Mouse (Mus musculus): ENCODE results near the gene Ano7. TPM values are rescaled to one million over a fixed set of nuclear protein-coding genes. Genes with fewer than 3 reads are reported as not detected.

Gene Ano7
- total RNA-seq (2021), result under 1 TPM in 1 of 2 experiments, not detected in 1; 0.16 TPM
- long read RNA-seq, experiment 1, result 0 reads
- long read RNA-seq, experiment 2, result 0 reads

DNA sequence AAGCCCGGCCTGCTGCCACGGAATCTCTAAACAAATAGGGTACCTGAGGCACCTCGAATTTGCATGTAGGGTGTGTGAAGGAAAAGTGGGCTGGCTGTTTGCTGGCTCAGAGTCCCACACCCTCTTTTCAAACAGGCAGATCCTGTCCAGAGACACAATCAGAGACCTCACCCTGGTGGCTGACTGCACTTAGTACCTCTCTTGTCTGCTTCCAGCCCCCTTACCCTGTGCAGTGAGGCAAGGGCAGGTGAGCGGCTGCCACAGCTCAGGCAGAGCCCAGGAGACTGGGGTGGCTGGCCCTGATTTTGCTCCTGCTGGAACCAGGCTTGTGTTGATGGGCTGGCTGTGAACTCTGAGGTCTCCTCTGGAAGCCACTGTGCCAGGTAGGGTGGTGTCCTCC is at the start of gene Ano7:
Ano7 (plus strand) TSS at position 266 of the 400 bp plus-strand sequence.
- no peak for DNase-seq (ENCODE audit: extremely low spot score in 1 of 2, low spot score in 2 of 2)
- Histone ChIP-seq H3K27ac (no peak within 1 kb of the TSS), H3K4me3 (no peak within 1 kb of the TSS)
- intact Hi-C loops (cut with DNase I), result no loop called here
- no peak for TF ChIP-seq CTCF (IDR thresholded peaks at IDR 0.05)

DNA sequence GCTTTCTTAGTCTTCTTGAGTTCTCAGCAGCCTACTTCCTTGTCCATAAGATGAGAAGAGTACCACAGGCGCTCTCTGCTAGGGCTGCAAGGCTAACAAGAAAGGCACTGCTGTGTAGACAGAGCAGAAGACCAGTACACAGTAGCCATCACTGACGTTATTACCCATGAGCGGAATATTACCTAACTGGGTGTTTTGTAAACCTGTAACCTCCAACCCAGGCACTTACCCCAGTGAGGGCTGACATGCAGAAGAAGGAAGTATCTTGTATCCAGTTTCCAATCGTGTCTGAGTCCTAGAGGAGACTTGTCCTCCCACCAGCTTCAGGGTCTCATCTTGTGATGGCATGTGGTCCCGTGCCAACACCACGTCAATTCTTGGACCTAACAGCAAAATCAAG is 49.8 kb upstream of the Ano7 start:
- DNase-seq (ENCODE audit: extremely low spot score in 1 of 2, low spot score in 2 of 2), result no peak
- Histone ChIP-seq H3K4me3 (no peak overlapping the region), H3K27ac (no peak overlapping the region)
- TF ChIP-seq CTCF (IDR thresholded peaks at IDR 0.05), result no peak
- intact Hi-C loops (cut with DNase I), result no loop called here

DNA sequence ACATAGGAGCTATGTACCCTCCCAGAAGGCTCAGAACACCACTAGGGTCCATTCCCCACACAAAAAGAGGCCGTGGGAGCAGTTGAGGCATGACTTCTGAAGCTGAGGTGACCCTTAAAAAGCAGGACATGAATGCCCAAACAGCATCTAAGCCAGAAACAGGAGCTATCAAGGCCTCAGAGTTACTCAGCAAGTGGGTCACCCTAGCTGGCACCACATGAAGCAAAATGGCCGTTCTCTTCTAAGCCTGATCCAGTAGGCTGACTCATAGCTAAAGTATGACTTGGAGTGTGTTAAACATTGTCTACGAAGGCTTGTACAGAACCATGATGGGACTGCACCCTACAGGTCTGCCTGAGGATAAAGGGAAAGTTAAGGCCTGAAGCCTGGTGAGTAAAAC is 47.3 kb upstream of the Ano7 start:
- intact Hi-C loops (cut with DNase I), result no loop called here
- TF ChIP-seq CTCF (IDR thresholded peaks at IDR 0.05), result no peak
- DNase-seq (ENCODE audit: extremely low spot score in 1 of 2, low spot score in 2 of 2), result no peak
- no peak overlapping the region for H3K27ac ChIP-seq
- no peak overlapping the region for H3K4me3 ChIP-seq

DNA sequence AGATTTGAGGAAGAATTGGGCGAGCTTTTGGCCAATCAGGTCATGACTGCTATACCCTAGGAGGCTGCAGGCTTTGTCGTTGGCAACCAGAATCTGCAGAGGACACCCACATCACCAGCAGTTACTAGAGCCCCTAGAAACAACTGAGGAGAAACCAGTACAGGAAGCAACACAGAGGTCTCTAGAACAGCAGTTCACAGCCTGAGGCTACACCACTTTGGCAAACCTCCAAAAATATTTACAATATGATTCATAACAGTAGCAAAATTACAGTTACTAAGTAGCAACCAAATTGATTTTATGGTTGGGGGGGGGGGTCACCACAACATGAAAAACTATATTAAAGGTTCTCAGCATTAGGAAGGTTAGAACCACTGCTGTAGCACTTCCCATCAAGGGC is 39.1 kb upstream of the Ano7 start:
- DNase-seq (ENCODE audit: extremely low spot score in 1 of 2, low spot score in 2 of 2), result no peak
- Histone ChIP-seq H3K27ac (no peak overlapping the region), H3K4me3 (no peak overlapping the region)
- intact Hi-C loops (cut with DNase I), result no loop called here
- TF ChIP-seq CTCF (IDR thresholded peaks at IDR 0.05), result no peak

DNA sequence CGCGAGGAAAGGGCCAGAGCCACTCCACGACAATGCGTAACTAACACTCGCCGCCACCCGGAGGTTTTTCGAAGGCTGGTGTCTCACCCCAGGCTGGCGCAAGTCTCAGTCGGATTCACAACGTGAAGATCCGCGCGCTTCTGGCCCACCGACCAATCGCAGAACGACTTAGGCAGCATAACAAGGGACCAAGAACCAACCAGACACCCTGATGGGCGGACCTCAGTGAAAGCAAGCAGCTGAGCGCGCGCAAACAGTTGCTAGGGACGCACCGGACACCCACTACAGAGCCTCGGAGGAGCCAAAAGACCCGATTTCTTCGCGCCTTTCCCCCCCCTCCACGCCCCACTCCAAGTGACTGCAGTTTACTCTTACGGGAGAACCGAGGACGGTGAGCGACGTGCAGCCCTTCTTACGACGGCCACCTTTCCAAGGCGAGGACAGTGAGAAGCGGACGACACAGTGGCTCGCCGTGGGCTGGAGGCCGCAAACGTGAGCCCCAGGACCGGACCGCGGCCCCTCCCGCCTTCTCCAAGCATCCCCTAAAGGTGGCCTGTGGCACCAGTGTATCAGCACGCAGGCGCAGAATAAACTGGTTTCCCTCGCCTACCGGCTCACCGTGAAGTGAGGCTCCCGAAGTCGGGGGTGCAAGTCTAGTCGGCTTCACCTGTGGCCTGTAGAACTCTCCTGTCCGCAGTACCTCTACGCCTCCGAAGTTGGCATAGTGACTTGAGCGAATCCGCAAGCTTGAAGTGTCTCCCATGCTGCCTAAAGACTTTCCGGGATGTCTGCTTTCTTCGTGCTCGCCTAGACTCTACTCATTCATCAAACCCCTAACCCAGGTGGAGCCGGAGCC is 30.9 kb upstream of the Ano7 start, which contains the start of the genes Ppp1r7 and Pask:
Ppp1r7 (plus strand) TSS at position 207 of the 856 bp plus-strand sequence.
Pask (minus strand) TSS at position 835 of the 856 bp plus-strand sequence.
- no peak for TF ChIP-seq CTCF (IDR thresholded peaks at IDR 0.05)
- Histone ChIP-seq H3K27ac (peak within 1 kb of the TSS; percentile 88), H3K4me3 (peak within 1 kb of the TSS; percentile 75)
- intact Hi-C loops (cut with DNase I), result loop anchor here (2.0 to 10.0 kb wide), 2 partner anchors 136 to 172 kb away; partner anchors contain the start of genes Farp2 and Hdlbp
- DNase-seq (ENCODE audit: extremely low spot score in 1 of 2, low spot score in 2 of 2), result peak; percentile 92 to 93

DNA sequence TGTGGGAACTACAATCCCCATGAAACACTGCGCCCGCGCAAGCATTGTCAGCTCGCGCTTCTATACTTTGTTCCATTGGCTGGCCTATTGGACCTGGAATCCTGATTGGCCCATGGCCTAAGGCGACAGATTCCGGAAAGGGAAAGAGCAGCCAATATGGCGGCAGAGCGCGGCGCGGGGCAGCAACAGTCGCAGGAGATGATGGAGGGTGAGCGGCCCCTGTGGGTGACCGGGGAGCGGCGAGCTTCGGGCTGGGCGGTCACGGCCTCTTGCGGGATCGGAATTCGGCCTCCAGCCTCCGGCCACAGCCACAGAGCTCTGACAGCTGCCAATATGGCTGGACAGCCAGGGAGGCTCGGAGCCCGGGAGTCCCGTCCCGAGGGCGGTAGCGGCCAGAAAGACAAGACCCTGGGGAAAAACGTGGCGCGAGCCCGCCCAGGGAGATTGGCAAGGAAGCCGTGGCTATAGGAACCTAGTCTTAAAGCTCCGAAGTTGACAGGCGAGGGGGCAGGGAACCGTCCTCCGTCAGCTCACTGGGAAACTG is 30.2 kb upstream of the Ano7 start:
- intact Hi-C loops (cut with DNase I), result loop anchor here (2.0 to 10.0 kb wide), 2 partner anchors 135 to 171 kb away; partner anchors contain the start of genes Farp2 and Hdlbp
- H3K27ac ChIP-seq, result peak overlapping the region; percentile 88
- H3K4me3 ChIP-seq, result peak overlapping the region; percentile 75
- peak; percentile 29 for TF ChIP-seq CTCF (IDR thresholded peaks at IDR 0.05)
- peak; percentile 90 to 92 for DNase-seq (ENCODE audit: extremely low spot score in 1 of 2, low spot score in 2 of 2)

DNA sequence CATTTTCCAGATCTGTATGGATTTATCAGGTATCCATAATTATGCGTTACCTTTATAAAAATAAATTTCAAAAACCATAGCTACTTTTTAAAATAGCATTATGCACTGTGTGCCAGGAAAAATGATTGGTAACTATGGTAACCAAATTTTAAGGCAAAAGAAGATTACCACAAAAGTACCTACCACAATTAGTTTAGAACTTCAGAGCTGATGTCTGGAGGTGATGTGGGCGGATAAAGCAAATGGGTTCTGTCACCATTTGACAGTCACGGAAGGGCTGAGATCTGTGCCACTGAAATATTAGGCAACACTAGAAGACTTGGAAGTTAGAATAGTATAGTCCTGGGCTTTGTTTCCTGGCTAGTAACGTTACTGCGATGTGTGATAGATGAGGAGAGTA is 26.6 kb upstream of the Ano7 start:
- no peak overlapping the region for H3K4me3 ChIP-seq
- TF ChIP-seq CTCF (IDR thresholded peaks at IDR 0.05), result no peak
- intact Hi-C loops (cut with DNase I), result loop anchor here (10.0 kb wide), 1 partner anchor 168 kb away; the partner anchor contains the start of gene Farp2
- DNase-seq (ENCODE audit: extremely low spot score in 1 of 2, low spot score in 2 of 2), result no peak
- no peak overlapping the region for H3K27ac ChIP-seq

DNA sequence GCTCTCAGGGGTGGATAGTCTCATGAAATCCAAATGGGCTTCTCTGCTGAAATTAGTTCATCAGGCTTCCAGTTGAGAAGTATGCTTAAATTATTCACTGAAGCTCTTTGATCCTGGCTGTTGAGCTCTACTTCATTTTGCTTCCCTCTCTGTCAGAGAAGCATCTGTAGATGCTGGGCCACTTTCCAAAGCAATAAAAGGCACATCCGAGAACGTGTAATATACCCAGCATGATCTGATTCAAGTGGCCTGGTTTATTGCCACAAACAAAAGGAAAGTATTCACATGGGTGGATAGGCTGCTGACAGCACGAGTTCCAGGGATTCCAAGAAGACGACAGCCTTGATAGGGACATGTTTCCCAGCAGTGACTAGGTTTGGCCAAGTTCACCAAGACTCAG is 24.0 kb upstream of the Ano7 start:
- DNase-seq (ENCODE audit: extremely low spot score in 1 of 2, low spot score in 2 of 2), result no peak
- TF ChIP-seq CTCF (IDR thresholded peaks at IDR 0.05), result no peak
- Histone ChIP-seq H3K4me3 (no peak overlapping the region), H3K27ac (no peak overlapping the region; the same call in 1 of the 2 replicates)
- intact Hi-C loops (cut with DNase I), result loop anchor here (10.0 kb wide), 1 partner anchor 165 kb away; the partner anchor contains the start of gene Farp2

DNA sequence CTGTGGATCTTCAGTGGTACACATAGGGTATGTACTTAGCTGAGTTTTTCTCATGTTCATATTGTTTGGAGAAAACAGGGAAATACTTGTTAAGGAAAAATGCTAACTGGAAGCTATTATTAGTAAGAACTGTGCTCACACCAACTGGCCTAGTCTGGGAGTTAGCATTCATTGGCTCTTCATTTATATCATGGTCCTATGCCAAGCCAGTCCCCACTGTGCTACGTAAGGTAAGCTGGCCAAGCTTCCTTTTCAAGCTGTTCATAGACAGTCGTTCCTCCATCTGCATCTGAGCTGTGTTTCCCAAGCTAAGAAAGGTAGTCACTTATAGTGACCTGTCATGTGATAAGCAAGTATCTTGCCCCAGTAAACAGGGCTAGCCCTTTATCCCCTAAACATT is 21.0 kb upstream of the Ano7 start:
- intact Hi-C loops (cut with DNase I), result no loop called here

DNA sequence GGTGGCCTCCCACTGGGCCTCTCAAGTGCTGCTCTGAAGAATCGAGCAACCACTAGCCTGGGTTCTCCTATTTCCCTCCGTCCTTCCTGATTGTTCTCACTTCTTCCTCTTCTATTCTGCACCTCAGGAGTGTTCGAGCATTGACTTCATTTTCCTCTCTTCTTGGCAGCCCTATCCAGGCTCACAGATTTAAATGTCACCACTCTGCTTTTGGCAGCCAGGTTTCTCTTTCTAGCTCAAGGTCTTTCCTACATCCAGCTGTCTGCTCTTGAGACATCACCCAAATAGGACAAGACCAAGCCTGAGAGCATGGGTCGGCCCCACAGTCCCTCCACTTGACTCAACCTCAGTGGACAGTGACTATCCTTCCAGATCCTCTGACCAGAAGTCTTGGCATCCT is 11.1 kb upstream of the Ano7 start:
- intact Hi-C loops (cut with DNase I), result no loop called here
- DNase-seq (ENCODE audit: extremely low spot score in 1 of 2, low spot score in 2 of 2), result no peak
- H3K4me3 ChIP-seq, result no peak overlapping the region
- H3K27ac ChIP-seq, result no peak overlapping the region
- no peak for TF ChIP-seq CTCF (IDR thresholded peaks at IDR 0.05)

More for the DNA sequence above, 21.0 kb upstream of the Ano7 start:
- H3K4me3 ChIP-seq, result no peak overlapping the region
- no peak for DNase-seq (ENCODE audit: extremely low spot score in 1 of 2, low spot score in 2 of 2)
- no peak overlapping the region for H3K27ac ChIP-seq
- TF ChIP-seq CTCF (IDR thresholded peaks at IDR 0.05), result no peak

DNA sequence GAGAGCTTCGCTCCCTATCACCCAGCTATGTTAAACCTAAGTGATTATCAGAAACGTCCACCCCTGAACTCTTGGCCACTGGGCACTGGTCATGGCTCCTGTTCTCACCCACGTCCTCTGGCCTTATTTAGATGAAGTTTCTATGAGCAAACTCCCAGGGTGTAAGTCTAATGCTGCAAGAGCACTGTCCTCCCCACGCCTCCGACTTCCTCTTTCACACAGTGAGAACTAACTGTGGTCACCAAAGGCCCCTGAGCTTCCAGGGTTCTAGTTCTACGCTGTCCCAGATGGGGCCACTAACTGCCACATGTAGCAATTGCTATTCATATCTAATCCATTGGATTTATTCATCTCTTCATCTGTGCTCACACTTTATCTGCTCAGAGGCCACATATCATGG is 8.1 kb upstream of the Ano7 start:
- H3K4me3 ChIP-seq, result no peak overlapping the region
- intact Hi-C loops (cut with DNase I), result no loop called here
- no peak for DNase-seq (ENCODE audit: extremely low spot score in 1 of 2, low spot score in 2 of 2)
- TF ChIP-seq CTCF (IDR thresholded peaks at IDR 0.05), result no peak
- H3K27ac ChIP-seq, result no peak overlapping the region

DNA sequence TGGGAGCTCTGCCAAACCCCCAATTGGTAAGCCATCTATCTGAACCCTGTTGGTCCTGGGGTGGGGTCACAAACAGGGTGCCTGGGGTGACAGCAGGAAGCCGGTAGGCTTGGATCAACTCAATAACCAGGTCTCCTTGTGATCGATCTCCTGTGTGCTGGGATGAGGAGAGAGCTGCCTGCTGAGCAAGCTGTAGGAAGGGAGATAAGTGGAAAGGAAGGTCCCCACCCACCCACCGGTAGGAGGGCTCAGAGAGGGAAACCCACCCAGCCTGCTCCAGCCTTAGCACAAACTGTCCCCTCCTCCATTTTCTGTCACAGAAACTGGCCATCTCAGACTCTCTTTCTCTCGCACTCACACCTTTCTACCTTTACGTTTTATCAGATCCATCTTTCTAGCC is 3.6 kb downstream of the Ano7 start:
- DNase-seq (ENCODE audit: extremely low spot score in 1 of 2, low spot score in 2 of 2), result no peak
- intact Hi-C loops (cut with DNase I), result no loop called here
- no peak for TF ChIP-seq CTCF (IDR thresholded peaks at IDR 0.05)
- Histone ChIP-seq H3K27ac (no peak overlapping the region), H3K4me3 (no peak overlapping the region)

All from left cerebral cortex, adult 2 months (tissue).